Mouse (Mus musculus) ES-Bruce4 (cell line): ENCODE data around the gene Slc35b3.

Source experiments
- CTCF ChIP-seq: IDR thresholded peaks from one replicate; pipeline ENCODE4 v1.8.1; 2011; ENCODE audit warnings: low read depth, low read length
- POLR2A ChIP-seq: IDR thresholded peaks from one replicate; pipeline ENCODE4 v1.8.1; 2011; ENCODE audit warnings: low read length; ENCODE audit not compliant: insufficient read depth

DNA sequence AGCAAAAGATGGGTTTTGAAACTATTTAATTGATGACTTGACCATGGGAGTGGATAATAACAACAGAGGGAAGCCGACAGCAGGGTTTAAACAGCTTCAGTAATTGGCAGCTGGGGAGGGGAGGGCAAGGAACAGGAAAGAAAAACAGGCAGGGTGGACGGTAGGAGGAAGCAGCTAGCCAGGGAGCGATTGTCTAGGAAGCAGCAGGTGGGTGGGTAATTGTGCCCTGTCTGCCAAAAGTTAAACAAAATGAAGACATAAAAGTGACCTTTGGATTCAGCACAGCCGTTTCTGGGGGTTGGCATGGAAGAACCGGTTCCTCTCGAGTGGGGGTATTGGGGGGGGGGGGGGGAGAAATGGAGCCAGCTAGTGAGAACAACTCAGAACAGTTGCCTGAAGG lies 11.9 kb upstream of the Slc35b3 start:
- TF ChIP-seq CTCF: no peak
- TF ChIP-seq POLR2A: no peak
